Mouse (Mus musculus): ENCODE results near the gene Csnk1g1.

Gene Csnk1g1

GRCm38 (mm10) chr9:65908394-65909300 is at the start of gene Csnk1g1, which contains the start of gene Trip4:
Gene Csnk1g1 (plus strand): TSS chr9:65908924.
Gene Trip4 (minus strand): TSS chr9:65908794.
- peak; percentile 88 for DNase-seq (ENCODE audit: low spot score)

- no peak for DNase-seq (ENCODE audit: low spot score)
Observed at GRCm38 (mm10) chr9:65859656-65860055, 49.1 kb upstream of the Csnk1g1 start.

GRCm38 (mm10) chr9:65884564-65885315 is 24.0 kb upstream of the Csnk1g1 start:
- peak; percentile 64 for DNase-seq (ENCODE audit: low spot score)

GRCm38 (mm10) chr9:65890143-65890628 is 18.5 kb upstream of the Csnk1g1 start, which contains the start of gene Pclaf:
Gene Pclaf (plus strand): TSS chr9:65890237.
- DNase-seq (ENCODE audit: low spot score) = no peak

- no peak for DNase-seq (ENCODE audit: low spot score)
Observed at GRCm38 (mm10) chr9:65891126-65891525, 17.6 kb upstream of the Csnk1g1 start.

GRCm38 (mm10) chr9:65896977-65897376 is 11.7 kb upstream of the Csnk1g1 start:
- no peak for DNase-seq (ENCODE audit: low spot score)

- DNase-seq (ENCODE audit: low spot score) = no peak
Observed at GRCm38 (mm10) chr9:65902879-65903278, 5.8 kb upstream of the Csnk1g1 start.

GRCm38 (mm10) chr9:65903419-65903818 is 5.3 kb upstream of the Csnk1g1 start:
- no peak for DNase-seq (ENCODE audit: low spot score)

GRCm38 (mm10) chr9:65909301-65909801 is 627 bp downstream of the Csnk1g1 start:
- DNase-seq (ENCODE audit: low spot score) = no peak

GRCm38 (mm10) chr9:65909837-65910236 is 1.1 kb downstream of the Csnk1g1 start:
- DNase-seq (ENCODE audit: low spot score) = no peak

GRCm38 (mm10) chr9:65913976-65914375 is 5.3 kb downstream of the Csnk1g1 start:
- no peak for DNase-seq (ENCODE audit: low spot score)

- DNase-seq (ENCODE audit: low spot score) = no peak
Observed at GRCm38 (mm10) chr9:65917015-65917414, 8.3 kb downstream of the Csnk1g1 start.

GRCm38 (mm10) chr9:65928456-65928855 is 19.7 kb downstream of the Csnk1g1 start:
- no peak for DNase-seq (ENCODE audit: low spot score)

GRCm38 (mm10) chr9:65929826-65930225 is 21.1 kb downstream of the Csnk1g1 start:
- DNase-seq (ENCODE audit: low spot score) = no peak

GRCm38 (mm10) chr9:65937566-65937965 is 28.8 kb downstream of the Csnk1g1 start:
- no peak for DNase-seq (ENCODE audit: low spot score)

- DNase-seq (ENCODE audit: low spot score) = no peak
Observed at GRCm38 (mm10) chr9:65951082-65951587, 42.4 kb downstream of the Csnk1g1 start.

GRCm38 (mm10) chr9:65970009-65970408 is 61.3 kb downstream of the Csnk1g1 start:
- DNase-seq (ENCODE audit: low spot score) = no peak

GRCm38 (mm10) chr9:65973206-65973605 is 64.5 kb downstream of the Csnk1g1 start:
- no peak for DNase-seq (ENCODE audit: low spot score)

GRCm38 (mm10) chr9:65975886-65976285 is 67.2 kb downstream of the Csnk1g1 start:
- DNase-seq (ENCODE audit: low spot score) = peak; percentile 13

GRCm38 (mm10) chr9:65982841-65983240 is 74.1 kb downstream of the Csnk1g1 start:
- DNase-seq (ENCODE audit: low spot score) = no peak

- DNase-seq (ENCODE audit: low spot score) = no peak
Observed at GRCm38 (mm10) chr9:65987021-65987420, 78.3 kb downstream of the Csnk1g1 start.

Measured in layer of hippocampus, adult 9-10 months (tissue).